Mouse (Mus musculus) kidney, embryonic 15.5 days (tissue): ENCODE data around the gene Narfl. TPM values are rescaled to one million over a fixed set of nuclear protein-coding genes. Genes with fewer than 3 reads are reported as not detected.
"Not testable (repeated sequence)": the region's sequence is repeated elsewhere in the genome, so short reads cannot be mapped to it uniquely, and the experiment has no call there.

ENCODE experiments used
- ATAC-seq: fragments of 200-750 bp; cut with Nextera tagmentation; replicated peaks from 2 replicates; pipeline ENCODE4 v1.8.0; 2017; ENCODE audit warnings: moderate TSS enrichment; ENCODE audit not compliant: low FRiP score
- H3K27ac ChIP-seq: fragments of 300-500 bp; sonication (generic); 2 replicates; pipeline ENCODE4 v1.5.1; 2015; ENCODE audit warnings: mild to moderate bottlenecking, inconsistent platforms
- H3K27me3 ChIP-seq: fragments of 300-500 bp; sonication (generic); 2 replicates; pipeline ENCODE4 v1.6.1; 2015; ENCODE audit warnings: inconsistent platforms
- H3K36me3 ChIP-seq: fragments of 300-500 bp; sonication (generic); 2 replicates; pipeline ENCODE4 v1.6.1; 2015; ENCODE audit warnings: inconsistent platforms
- H3K4me1 ChIP-seq: fragments of 300-500 bp; sonication (generic); 2 replicates; pipeline ENCODE4 v1.6.1; 2015; ENCODE audit warnings: inconsistent platforms
- H3K4me2 ChIP-seq: fragments of 300-500 bp; sonication (generic); 2 replicates; pipeline ENCODE4 v1.6.1; 2015; ENCODE audit warnings: moderate library complexity, mild to moderate bottlenecking, inconsistent platforms
- H3K4me3 ChIP-seq: fragments of 300-500 bp; sonication (generic); replicated peaks from 2 replicates; pipeline ENCODE4 v1.5.1; 2015; ENCODE audit warnings: mild to moderate bottlenecking, inconsistent platforms
- H3K9ac ChIP-seq: fragments of 300-500 bp; sonication (generic); 2 replicates; pipeline ENCODE4 v1.6.1; 2015; ENCODE audit warnings: mild to moderate bottlenecking, inconsistent platforms
- H3K9me3 ChIP-seq: fragments of 300-500 bp; sonication (generic); replicated peaks from 2 replicates; pipeline ENCODE4 v1.6.1; 2016; ENCODE audit warnings: inconsistent platforms
- WGBS: fragments of 180-500 bp; shearing (Covaris S2); methylation state at CpG from one replicate; pipeline ENCODE4 v1.1.7; 2015; ENCODE audit warnings: mixed read lengths; 5-methylcytosine and 5-hydroxymethylcytosine counted together
- polyA plus RNA-seq: library from polyadenylated mRNA; unstranded; fragments of >200 nt; fragmentation: Nextera tagmentation; extraction: Ambion mirVana; gene quantifications from 2 replicates; pipeline ENCODE4 v1.2.1, GENCODE M21; 2015

Gene Narfl
- polyA plus RNA-seq, 1 experiment from 2014 or later = 30.6 TPM

DNA sequence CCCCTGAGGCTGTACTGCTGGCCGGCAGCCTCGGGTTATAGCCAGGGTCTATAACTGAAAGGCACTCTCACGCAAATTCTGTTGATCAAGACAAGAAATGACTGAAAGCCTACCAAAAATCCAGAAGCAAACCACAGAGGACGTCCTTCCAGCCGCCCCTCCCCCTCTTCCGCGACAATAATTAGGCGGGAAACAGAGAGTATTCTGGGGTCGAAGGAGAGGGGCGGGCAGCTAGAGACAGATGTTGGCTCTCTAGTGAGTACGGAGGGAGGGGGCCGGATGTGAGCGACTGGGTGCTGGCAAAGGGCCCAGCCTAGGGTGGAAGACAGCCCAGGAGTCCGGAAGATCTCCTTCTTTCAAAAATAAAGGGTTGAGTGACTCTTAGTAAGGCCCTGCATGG, 19.0 kb downstream of the Narfl start, which contains the start of gene Fam173a:
TSS of gene Fam173a (minus strand) at position 287 of the 400 bp plus-strand sequence.
- ATAC-seq = peak; percentile 59; the same call in 1 of the 2 replicates
- Histone ChIP-seq H3K27me3 (no peaks in the 10 kb centered on the region), H3K9me3 (no peaks in the 10 kb centered on the region), H3K36me3 (peaks cover 31% of the 10 kb centered on the region), H3K9ac (peak within 1 kb of the TSS; percentile 73), H3K4me2 (peak within 1 kb of the TSS; percentile 79), H3K27ac (peak within 1 kb of the TSS; percentile 98), H3K4me1 (peaks cover 61% of the 10 kb centered on the region), H3K4me3 (peak within 1 kb of the TSS; percentile 78)
- 0% methylated on average over 14 of the region's 14 CpGs for WGBS

DNA sequence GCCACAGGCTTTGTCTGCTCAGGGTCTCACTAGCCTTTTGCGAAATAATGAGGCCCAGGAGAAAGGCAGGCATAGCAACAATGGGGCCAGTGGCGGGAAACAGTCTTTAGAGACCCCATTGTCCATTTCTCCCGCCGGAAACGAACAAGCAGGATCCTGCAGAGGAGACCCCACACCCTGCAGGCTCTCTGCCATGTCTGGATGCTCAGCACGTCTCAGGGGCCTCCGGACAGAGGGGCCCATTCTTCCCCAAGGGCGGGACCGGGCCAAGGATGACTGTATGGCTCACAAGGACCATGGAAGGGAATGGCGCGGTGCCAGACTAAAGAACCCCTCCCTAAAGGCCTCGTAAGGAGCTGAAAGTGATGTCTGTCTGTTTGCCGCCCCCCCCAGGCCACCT, 20.6 kb downstream of the Narfl start:
- Histone ChIP-seq H3K4me3 (no peak overlapping the region), H3K27ac (0 out of 2 replicates have a peak overlapping the region, but pooled peaks have one; percentile 29), H3K36me3 (peaks cover 17% of the 10 kb centered on the region), H3K27me3 (0 out of 2 replicates have a peak, but pooled peaks cover 3% of the 10 kb centered on the region), H3K4me2 (0 out of 2 replicates have a peak overlapping the region, but pooled peaks have one; percentile 1), H3K9me3 (no peaks in the 10 kb centered on the region), H3K9ac (no peak overlapping the region), H3K4me1 (peaks cover 63% of the 10 kb centered on the region)
- no peak for ATAC-seq
- WGBS = 78% methylated on average over 13 of the region's 13 CpGs

DNA sequence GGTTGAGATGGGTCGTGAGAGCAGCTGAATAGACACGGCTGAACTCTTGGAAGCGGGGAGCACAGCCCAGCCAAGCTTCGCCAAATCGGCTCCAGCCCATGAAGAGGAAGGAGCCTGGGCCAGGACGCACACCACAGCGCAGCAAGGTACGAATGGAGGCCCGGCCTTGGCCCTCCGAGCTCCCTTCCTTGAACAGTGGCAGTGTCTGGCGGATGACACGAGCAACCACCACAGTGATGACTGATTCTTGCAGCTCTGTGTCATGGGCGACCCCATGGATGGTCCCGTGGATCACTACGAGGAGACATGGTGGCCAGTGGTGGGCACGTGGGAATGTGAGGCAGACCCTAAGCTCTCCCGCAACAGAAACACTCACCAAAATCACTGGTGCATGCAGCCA, 21.4 kb downstream of the Narfl start:
- Histone ChIP-seq H3K36me3 (peaks cover 9% of the 10 kb centered on the region; the same call in 1 of the 2 replicates), H3K27me3 (0 out of 2 replicates have a peak, but pooled peaks cover 3% of the 10 kb centered on the region), H3K4me1 (peaks cover 63% of the 10 kb centered on the region), H3K4me3 (peak overlapping the region; percentile 67), H3K4me2 (peak overlapping the region; percentile 93), H3K9me3 (no peaks in the 10 kb centered on the region), H3K9ac (no peak overlapping the region; the same call in 1 of the 2 replicates), H3K27ac (peak overlapping the region; percentile 18; the same call in 1 of the 2 replicates)
- no peak for ATAC-seq
- WGBS = 80% methylated on average over 17 of the region's 17 CpGs

DNA sequence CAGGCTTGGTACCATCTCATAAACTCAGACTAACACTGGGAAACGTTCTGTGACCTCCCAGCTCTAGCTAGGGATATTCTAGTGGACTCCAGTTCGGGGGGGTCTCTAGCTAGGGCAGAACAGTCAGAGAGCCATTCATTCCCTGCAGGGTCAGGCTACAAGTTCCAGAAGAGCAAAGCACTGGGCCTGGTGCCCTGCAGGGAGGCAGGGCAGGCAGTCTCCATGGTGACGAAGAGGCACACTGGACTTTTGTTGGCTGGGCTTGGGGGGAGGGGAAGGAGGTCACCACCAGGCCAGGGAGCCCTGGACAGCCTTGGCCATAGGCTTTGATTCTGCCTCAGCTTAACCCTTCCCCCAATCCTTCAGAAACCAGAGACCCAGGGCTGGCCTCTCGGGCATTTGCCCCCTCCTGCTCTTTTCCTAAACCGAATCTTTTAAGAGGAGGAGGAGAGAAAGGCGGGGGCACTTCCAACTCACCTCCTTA, 22.1 kb downstream of the Narfl start, which contains the start of gene AC134908.4:
TSS of gene AC134908.4 (minus strand) at position 51 of the 484 bp plus-strand sequence.
- H3K4me2 ChIP-seq = peak within 1 kb of the TSS; percentile 93
- no peaks in the 10 kb centered on the region for H3K9me3 ChIP-seq
- 11% methylated on average over 6 of the region's 6 CpGs for WGBS
- H3K9ac ChIP-seq = peak within 1 kb of the TSS; percentile 65
- 0 out of 2 replicates have a peak, but pooled peaks cover 5% of the 10 kb centered on the region for H3K36me3 ChIP-seq
- peak within 1 kb of the TSS; percentile 67 for H3K4me3 ChIP-seq
- H3K27me3 ChIP-seq = 0 out of 2 replicates have a peak, but pooled peaks cover 3% of the 10 kb centered on the region
- peak; percentile 34 for ATAC-seq
- peak within 1 kb of the TSS; percentile 56 for H3K27ac ChIP-seq
- peaks cover 60% of the 10 kb centered on the region for H3K4me1 ChIP-seq

DNA sequence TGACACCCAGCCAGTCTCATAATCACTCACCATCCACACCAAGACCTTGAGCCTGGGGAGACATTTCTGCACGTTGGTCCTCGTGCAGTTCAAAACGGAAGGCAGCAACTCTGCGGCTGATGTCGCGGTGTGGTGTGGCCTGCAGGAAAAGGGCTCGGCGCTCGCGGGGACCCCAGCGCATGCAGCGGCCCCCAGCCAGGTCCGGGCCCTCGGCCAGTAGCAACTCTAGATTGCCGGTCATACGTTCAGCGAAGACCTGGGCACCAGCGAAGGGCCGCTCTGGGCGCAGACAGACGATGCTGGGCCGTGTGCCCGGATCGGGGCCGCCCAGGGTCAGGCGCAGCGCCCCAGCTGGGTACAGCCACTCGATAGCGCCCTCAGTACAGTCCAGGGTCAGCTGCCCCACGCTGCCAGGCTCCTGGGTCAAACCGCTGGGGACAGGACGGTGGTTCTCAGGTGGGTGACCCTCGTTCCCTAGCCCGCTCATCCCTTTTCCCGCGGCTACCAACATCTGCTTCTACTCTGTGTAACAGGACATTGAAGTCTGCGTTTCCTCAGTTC, 22.7 kb downstream of the Narfl start:
- Histone ChIP-seq H3K36me3 (0 out of 2 replicates have a peak, but pooled peaks cover 3% of the 10 kb centered on the region), H3K27me3 (peaks cover 4% of the 10 kb centered on the region), H3K4me1 (peaks cover 53% of the 10 kb centered on the region), H3K9me3 (no peaks in the 10 kb centered on the region), H3K4me2 (peak overlapping the region; percentile 93), H3K27ac (peak overlapping the region; percentile 56), H3K4me3 (peak overlapping the region; percentile 67), H3K9ac (peak overlapping the region; percentile 65)
- 1% methylated on average over 37 of the region's 37 CpGs for WGBS
- 0 out of 2 replicates have a peak, but pooled peaks have one; percentile 8 for ATAC-seq

DNA sequence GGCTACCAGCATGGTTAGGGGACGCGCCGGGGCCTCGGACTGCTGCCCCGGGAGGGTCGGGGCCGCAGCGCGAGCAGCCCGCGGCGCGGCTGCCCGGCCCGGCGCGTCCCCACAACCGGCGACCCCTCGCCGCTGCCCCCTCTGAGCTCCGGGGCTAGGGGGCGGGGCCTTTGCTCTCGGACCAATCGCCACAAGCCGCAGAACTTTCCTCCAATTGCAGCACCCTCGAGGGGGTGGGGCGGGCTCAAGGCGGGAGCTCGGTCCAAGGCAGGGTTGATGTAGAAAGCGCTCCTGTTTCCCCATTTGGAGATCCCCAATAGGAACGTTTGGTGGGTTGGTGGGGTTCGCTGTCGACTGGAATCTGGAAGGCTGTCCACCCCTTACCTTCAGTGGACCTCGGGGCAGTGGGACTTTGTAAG, 23.4 kb downstream of the Narfl start, which contains the start of gene Metrn:
TSS of gene Metrn (minus strand) at position 186 of the 419 bp plus-strand sequence.
- peaks cover 9% of the 10 kb centered on the region for H3K27me3 ChIP-seq
- H3K4me1 ChIP-seq = peaks cover 49% of the 10 kb centered on the region
- peak within 1 kb of the TSS; percentile 56 for H3K27ac ChIP-seq
- 0 out of 2 replicates have a peak, but pooled peaks cover 3% of the 10 kb centered on the region for H3K36me3 ChIP-seq
- H3K4me3 ChIP-seq = peak within 1 kb of the TSS; percentile 67
- WGBS = under 1% methylated on average over 35 of the region's 35 CpGs
- no peaks in the 10 kb centered on the region for H3K9me3 ChIP-seq
- peak; percentile 80 for ATAC-seq
- peak within 1 kb of the TSS; percentile 93 for H3K4me2 ChIP-seq
- H3K9ac ChIP-seq = peak within 1 kb of the TSS; percentile 65

DNA sequence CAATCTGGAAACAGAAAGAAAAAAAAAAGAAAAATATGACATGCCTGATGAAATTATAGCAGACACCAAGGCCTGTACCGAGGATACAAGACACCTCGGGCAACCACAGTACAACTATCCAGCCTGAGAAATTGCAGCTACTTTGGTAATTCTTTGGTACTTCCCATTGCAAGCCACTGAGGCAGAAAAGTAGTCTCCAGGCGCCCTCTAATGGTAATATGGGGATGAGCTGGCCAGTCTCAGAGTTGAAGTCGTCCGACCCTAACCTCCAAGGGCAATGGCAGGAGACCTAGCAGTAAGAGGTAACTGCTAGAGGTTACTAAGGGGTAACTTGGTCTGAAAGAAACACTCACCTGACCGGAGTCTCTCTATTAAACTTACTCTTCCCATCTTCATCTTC, 27.5 kb downstream of the Narfl start:
- no peak; the same call in 1 of the 2 replicates for ATAC-seq

DNA sequence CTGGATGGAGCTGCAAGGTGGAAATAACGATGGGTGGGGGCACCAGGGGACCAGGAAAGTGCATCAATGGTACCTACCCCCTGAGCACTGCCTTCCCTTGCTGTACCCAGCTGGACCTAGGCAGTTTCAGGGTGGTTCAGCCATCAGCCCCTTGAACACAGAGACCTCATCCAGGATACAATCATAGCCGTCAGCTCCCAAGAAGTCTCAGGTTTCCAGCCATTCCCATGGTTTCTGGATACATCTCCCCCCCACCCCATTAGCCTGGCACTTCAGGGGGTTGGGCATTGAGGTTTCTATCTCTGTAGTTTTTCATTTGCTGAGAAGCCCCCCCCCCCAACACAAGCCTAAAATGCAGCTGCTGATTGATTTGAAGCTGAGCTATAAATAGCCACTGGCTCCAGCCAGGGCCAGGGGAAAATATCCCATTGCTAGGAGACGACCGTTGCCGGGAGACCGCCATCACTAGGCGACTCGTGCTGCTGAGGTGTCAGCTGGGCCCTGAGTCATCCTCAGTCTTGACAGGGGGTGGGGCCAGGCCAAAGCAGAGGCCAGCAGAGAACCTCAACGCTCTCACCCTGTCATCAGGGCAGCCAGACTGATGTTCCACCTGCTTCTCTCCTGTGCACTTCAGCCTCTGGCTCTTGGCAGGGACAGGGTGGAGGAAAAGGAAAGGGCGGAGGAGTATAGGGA, 29.4 kb downstream of the Narfl start:
- WGBS = 11% methylated on average over 10 of the region's 10 CpGs

More for the DNA sequence above, 27.5 kb downstream of the Narfl start:
- Histone ChIP-seq H3K4me3 (no peak overlapping the region), H3K4me1 (peaks cover 12% of the 10 kb centered on the region), H3K36me3 (no peaks in the 10 kb centered on the region), H3K9ac (no peak overlapping the region), H3K27ac (no peak overlapping the region), H3K27me3 (peaks cover 38% of the 10 kb centered on the region), H3K9me3 (no peaks in the 10 kb centered on the region), H3K4me2 (no peak overlapping the region)
- WGBS = 6% methylated on average over 6 of the region's 6 CpGs

DNA sequence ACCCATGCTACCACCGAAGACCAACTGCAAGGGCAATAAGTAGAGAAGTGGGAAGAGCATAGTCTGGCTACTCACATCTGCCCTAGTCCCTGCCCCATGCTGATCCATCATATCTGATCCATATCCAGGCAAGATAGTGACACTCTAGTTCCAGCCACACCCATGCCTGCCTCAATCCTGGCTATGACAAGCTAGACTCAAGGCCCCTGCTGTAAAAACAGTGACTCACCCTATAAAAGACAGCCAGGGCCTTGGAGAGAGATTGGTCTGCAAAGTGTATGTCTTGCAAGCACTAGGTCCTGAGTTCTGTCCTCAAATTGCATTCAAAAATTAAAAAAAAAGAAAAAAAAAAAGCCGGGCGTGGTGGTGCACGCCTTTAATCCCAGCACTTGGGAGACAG, 32.9 kb downstream of the Narfl start:
- H3K4me2 ChIP-seq = no peak overlapping the region
- no peak overlapping the region for H3K4me3 ChIP-seq
- no peak overlapping the region for H3K27ac ChIP-seq
- H3K4me1 ChIP-seq = peaks cover 18% of the 10 kb centered on the region
- 67% methylated on average over 4 of the region's 4 CpGs for WGBS
- H3K9me3 ChIP-seq = no peaks in the 10 kb centered on the region
- ATAC-seq = no peak
- H3K9ac ChIP-seq = no peak overlapping the region
- no peaks in the 10 kb centered on the region for H3K36me3 ChIP-seq
- H3K27me3 ChIP-seq = peaks cover 75% of the 10 kb centered on the region

More for the DNA sequence above, 29.4 kb downstream of the Narfl start:
- no peak for ATAC-seq
- no peaks in the 10 kb centered on the region for H3K9me3 ChIP-seq
- no peak overlapping the region for H3K4me3 ChIP-seq
- no peak overlapping the region for H3K9ac ChIP-seq
- no peaks in the 10 kb centered on the region for H3K36me3 ChIP-seq
- H3K27me3 ChIP-seq = peaks cover 46% of the 10 kb centered on the region
- H3K4me1 ChIP-seq = 0 out of 2 replicates have a peak, but pooled peaks cover under 1% of the 10 kb centered on the region
- H3K27ac ChIP-seq = no peak overlapping the region
- no peak overlapping the region for H3K4me2 ChIP-seq

DNA sequence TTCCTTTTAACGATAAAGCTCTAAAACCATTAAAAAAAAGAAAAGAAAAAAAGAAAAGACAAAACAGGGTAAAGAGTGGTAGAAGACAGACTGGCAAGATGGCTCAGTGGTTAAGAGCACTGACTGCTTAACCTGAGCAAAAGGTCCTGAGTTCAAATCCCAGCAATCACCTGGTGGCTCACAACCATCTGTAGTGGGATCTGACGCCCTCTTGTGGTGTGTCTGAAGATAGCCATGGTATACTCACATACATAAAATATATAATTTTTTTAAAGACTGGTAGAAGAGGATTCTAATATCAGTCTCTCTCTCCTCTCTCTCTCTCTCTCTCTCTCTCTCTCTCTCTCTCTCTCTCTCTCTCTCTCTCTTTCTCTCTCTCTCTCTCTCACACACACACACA, 33.9 kb downstream of the Narfl start:
- not testable (repeated sequence) for H3K4me2 ChIP-seq, H3K36me3 ChIP-seq, H3K9ac ChIP-seq, ATAC-seq, H3K9me3 ChIP-seq, H3K4me3 ChIP-seq, H3K27ac ChIP-seq
- H3K4me1 ChIP-seq = peaks cover 18% of the 10 kb centered on the region
- WGBS = 37% methylated on average over 2 of the region's 2 CpGs
- H3K27me3 ChIP-seq = peaks cover 76% of the 10 kb centered on the region

DNA sequence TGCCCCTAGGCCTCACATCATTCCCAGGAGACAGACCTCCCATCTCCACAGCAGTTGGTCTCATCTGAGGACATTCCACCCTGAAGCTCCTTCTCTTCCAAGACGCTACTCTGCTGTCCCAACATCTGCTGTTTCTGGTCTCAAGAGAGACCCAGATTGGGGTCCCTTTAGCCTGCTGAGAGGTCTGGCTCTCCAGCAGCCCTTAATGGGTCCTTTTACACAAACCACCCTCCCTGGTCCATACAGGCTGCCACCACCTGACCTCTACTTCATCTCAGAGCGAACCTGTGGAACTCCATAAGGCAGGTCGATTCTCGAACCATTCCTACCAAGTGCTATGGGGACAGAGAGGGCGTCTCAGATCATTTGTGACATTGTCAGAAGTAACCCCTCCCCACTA, 34.5 kb downstream of the Narfl start:
- peaks cover 20% of the 10 kb centered on the region for H3K4me1 ChIP-seq
- H3K27ac ChIP-seq = no peak overlapping the region
- peaks cover 76% of the 10 kb centered on the region for H3K27me3 ChIP-seq
- H3K9ac ChIP-seq = no peak overlapping the region
- no peaks in the 10 kb centered on the region for H3K9me3 ChIP-seq
- 45% methylated on average over 5 of the region's 5 CpGs for WGBS
- no peak for ATAC-seq
- H3K4me3 ChIP-seq = peak overlapping the region; percentile 73
- peak overlapping the region; percentile 99 for H3K4me2 ChIP-seq
- no peaks in the 10 kb centered on the region for H3K36me3 ChIP-seq
